In the genomic region with DNA sequence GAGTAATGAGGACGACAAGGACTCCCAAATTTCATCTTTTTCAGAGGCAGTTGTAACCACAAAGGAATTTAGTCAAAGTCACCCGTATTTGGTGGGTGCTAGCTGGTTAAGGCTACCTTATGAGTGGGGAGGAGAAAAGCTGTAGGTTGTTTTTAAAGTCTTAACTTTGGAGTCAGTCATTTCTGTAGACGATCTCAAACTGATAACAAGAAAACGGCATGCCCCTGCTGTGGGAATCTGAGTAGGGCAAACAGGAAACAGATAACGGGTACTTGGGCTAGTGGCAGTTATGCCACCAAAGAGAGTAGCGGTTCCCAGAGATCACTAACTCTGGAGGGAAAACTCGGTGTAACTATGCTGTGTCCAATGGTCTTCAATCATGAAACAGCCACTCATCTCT, we compare ENCODE assay signal across 37 mouse cellular contexts. TPM values are rescaled to one million over a fixed set of nuclear protein-coding genes. Genes with fewer than 3 reads are reported as not detected.
DNase-seq lines count a peak whose midpoint lies in the region; ATAC-seq lines count a peak whose summit lies in the region.
"Had no signal": no experiment of that assay in that cellular context is flagged by ENCODE, and none has a peak within 500 bp of the region (broad histone marks: within the 10 kb centered on the region; RNA-seq: fewer than 3 reads in every experiment).

No protein-coding gene starts in this region.

- no peak for ATAC-seq in liver, embryonic 16.5 days (ENCODE audit: low read depth)
- ATAC-seq in CD4-positive, CD25-positive, alpha-beta regulatory T cell, adult 4 months = peak; percentile 9
- ATAC-seq in hindbrain, embryonic 11.5 days (ENCODE audit: low FRiP score) = no peak
- ATAC-seq: forebrain, embryonic 13.5 days; lung, postnatal 0 days; Patski had no signal

- H3K4me3 ChIP-seq in liver, embryonic 16.5 days (ENCODE audit: low read depth, low read length) = no peak overlapping the region
- no peak overlapping the region for H3K4me3 ChIP-seq in hindbrain, embryonic 11.5 days (ENCODE audit: low read depth, low read length)
- H3K4me3 ChIP-seq: embryonic facial prominence, embryonic 10.5 days; embryonic facial prominence, embryonic 15.5 days; forebrain, embryonic 13.5 days; heart, embryonic 12.5 days; hindbrain, embryonic 15.5 days; kidney, embryonic 15.5 days; neural tube, embryonic 15.5 days had no signal

- no peaks in the 10 kb centered on the region for H3K27me3 ChIP-seq in liver, embryonic 16.5 days (ENCODE audit: control insufficient read depth, insufficient read depth, low read depth, low read length)
- no peaks in the 10 kb centered on the region for H3K27me3 ChIP-seq in hindbrain, embryonic 11.5 days (ENCODE audit: control insufficient read depth, insufficient read depth, low read length)
- H3K27me3 ChIP-seq: embryonic facial prominence, embryonic 15.5 days; forebrain, embryonic 13.5 days; heart, embryonic 12.5 days; hindbrain, embryonic 15.5 days; kidney, embryonic 15.5 days; neural tube, embryonic 15.5 days had no signal

- H3K9me3 ChIP-seq in liver, embryonic 16.5 days (replicated peaks; ENCODE audit: control insufficient read depth, low read length) = no peaks in the 10 kb centered on the region
- no peaks in the 10 kb centered on the region for H3K9me3 ChIP-seq in hindbrain, embryonic 11.5 days (ENCODE audit: control insufficient read depth, low read length)
- H3K9me3 ChIP-seq: embryonic facial prominence, embryonic 10.5 days; embryonic facial prominence, embryonic 15.5 days; forebrain, embryonic 13.5 days; G1E; heart, embryonic 12.5 days; hindbrain, embryonic 15.5 days; kidney, embryonic 15.5 days; neural tube, embryonic 15.5 days had no signal

- H3K36me3 ChIP-seq in liver, embryonic 16.5 days (ENCODE audit: control insufficient read depth, insufficient read depth) = no peaks in the 10 kb centered on the region
- no peaks in the 10 kb centered on the region for H3K36me3 ChIP-seq in hindbrain, embryonic 11.5 days (ENCODE audit: control insufficient read depth, insufficient read depth, low read length)
- H3K36me3 ChIP-seq: embryonic facial prominence, embryonic 10.5 days; embryonic facial prominence, embryonic 15.5 days; G1E; heart, embryonic 12.5 days; hindbrain, embryonic 15.5 days; kidney, embryonic 15.5 days; neural tube, embryonic 15.5 days had no signal

- H3K4me2 ChIP-seq in liver, embryonic 16.5 days (ENCODE audit: low read depth, low read length) = no peak overlapping the region
- no peak overlapping the region for H3K4me2 ChIP-seq in hindbrain, embryonic 11.5 days (replicated peaks; ENCODE audit: low read depth, low read length)
- H3K4me2 ChIP-seq: embryonic facial prominence, embryonic 15.5 days; forebrain, embryonic 13.5 days; heart, embryonic 12.5 days; hindbrain, embryonic 15.5 days; kidney, embryonic 15.5 days; neural tube, embryonic 15.5 days had no signal

- WGBS in liver, embryonic 16.5 days (ENCODE audit: insufficient replicate concordance) = 16% methylated on average over 7 of the region's 7 CpGs
- 89% methylated on average over 7 of the region's 7 CpGs for WGBS in hindbrain, embryonic 11.5 days

- H3K27ac ChIP-seq in liver, embryonic 16.5 days (ENCODE audit: low read length) = peak overlapping the region; percentile 14; the same call in 1 of the 2 replicates
- no peak overlapping the region for H3K27ac ChIP-seq in hindbrain, embryonic 11.5 days (ENCODE audit: low read depth, low read length)
- H3K27ac ChIP-seq: embryonic facial prominence, embryonic 10.5 days; embryonic facial prominence, embryonic 15.5 days; forebrain, embryonic 13.5 days; hindbrain, embryonic 15.5 days; kidney, embryonic 15.5 days; neural tube, embryonic 15.5 days; stomach, postnatal 0 days had no signal

- DNase-seq in liver = no peak
- peak; percentile 94 for DNase-seq in 416B (ENCODE audit: low read depth)
- peak; percentile 86 for DNase-seq in induced T-regulatory cell, adult 2 months (ENCODE audit: low read depth)
- DNase-seq in hindbrain, embryonic 11.5 days (ENCODE audit: low spot score) = no peak
- DNase-seq in adrenal gland, adult 2 months = no peak
- no peak for DNase-seq in urinary bladder, adult 18-20 months (ENCODE audit: low spot score in 2 of 2)
- DNase-seq: adrenal gland, postnatal 36 days; cerebellum, adult 2 months; cerebellum, postnatal 25 days; gastrocnemius, postnatal 10 days; heart, adult 18-20 months; heart, postnatal 10 days; kidney, adult 18-20 months; kidney, postnatal 25 days; left cerebral cortex, postnatal 4 days; lung, adult 18-20 months; lung, postnatal 4 days; midbrain, embryonic 14.5 days; right cerebral cortex, postnatal 25 days had no signal

- H3K9ac ChIP-seq in liver, embryonic 16.5 days (ENCODE audit: low read depth, low read length) = no peak overlapping the region
- no peak overlapping the region for H3K9ac ChIP-seq in hindbrain, embryonic 11.5 days (ENCODE audit: low read depth, low read length)
- H3K9ac ChIP-seq: embryonic facial prominence, embryonic 15.5 days; forebrain, embryonic 13.5 days; heart, embryonic 12.5 days; hindbrain, embryonic 15.5 days; kidney, embryonic 15.5 days; neural tube, embryonic 15.5 days had no signal

- H3K4me1 ChIP-seq in liver, embryonic 16.5 days (ENCODE audit: control insufficient read depth, low read depth, low read length) = no peaks in the 10 kb centered on the region; the same call in 1 of the 2 replicates
- H3K4me1 ChIP-seq in hindbrain, embryonic 11.5 days (replicated peaks; ENCODE audit: control insufficient read depth, insufficient read depth, low read length) = no peaks in the 10 kb centered on the region
- H3K4me1 ChIP-seq: embryonic facial prominence, embryonic 10.5 days; embryonic facial prominence, embryonic 15.5 days; forebrain, embryonic 13.5 days; heart, embryonic 12.5 days; hindbrain, embryonic 15.5 days; kidney, embryonic 15.5 days; neural tube, embryonic 15.5 days had no signal

RNA-seq across cellular contexts. Expression of a gene that starts 12.0 kb away (rescaled TPM):
- polyA plus RNA-seq in liver, embryonic 16.5 days (2015; fragmentation: Nextera tagmentation; extraction: Ambion mirVana) = 11.8 and 13.4 TPM in 2 replicates
- polyA plus RNA-seq in CD4-positive, CD25-positive, alpha-beta regulatory T cell, adult 4 months (2017; shearing (Covaris generic)) = 100 to 1,000 TPM; 554 to 560 TPM
- polyA plus RNA-seq in hindbrain, embryonic 11.5 days (2014; fragmentation: Nextera tagmentation; extraction: Ambion mirVana) = not detected in 2 replicates
- total RNA-seq in adrenal gland, adult 2 months (2021) = 1 to 10 TPM in 1 of 2 experiments, under 1 TPM in 1; 0.63 to 1.1 TPM
- polyA plus RNA-seq in adrenal gland, adult 2 months (2012; rRNA removed) = 0.06 and 0.15 TPM in 2 replicates
- total RNA-seq: layer of hippocampus, adult 18-20 months; layer of hippocampus, postnatal 14 days had no signal
- polyA plus RNA-seq: embryonic facial prominence, embryonic 10.5 days; forebrain, embryonic 13.5 days; G1E; heart, embryonic 12.5 days; Patski had no signal

RNA-seq across cellular contexts. Expression of a gene that starts 25.8 kb away (rescaled TPM):
- polyA plus RNA-seq in liver, embryonic 16.5 days (2015; fragmentation: Nextera tagmentation; extraction: Ambion mirVana) = 0.06 TPM in 1 of 2 replicates, not detected in the other
- under 1 TPM in 1 of 2 experiments, not detected in 1; 0.22 TPM for polyA plus RNA-seq in CD4-positive, CD25-positive, alpha-beta regulatory T cell, adult 4 months (2017; shearing (Covaris generic))
- not detected in 2 replicates for polyA plus RNA-seq in hindbrain, embryonic 11.5 days (2014; fragmentation: Nextera tagmentation; extraction: Ambion mirVana)
- 1 to 10 TPM; 3.7 to 5.1 TPM for total RNA-seq in adrenal gland, adult 2 months (2021)
- polyA plus RNA-seq in adrenal gland, adult 2 months (2012; rRNA removed) = 0.59 and 1.2 TPM in 2 replicates
- total RNA-seq: gastrocnemius, postnatal 10 days; hematopoietic stem cell, adult 5-6 weeks; layer of hippocampus, adult 18-20 months; left cerebral cortex, postnatal 4 days had no signal
- polyA plus RNA-seq: embryonic facial prominence, embryonic 10.5 days; forebrain, embryonic 13.5 days; G1E; hindbrain, embryonic 15.5 days; intestine, embryonic 14.5 days; lung, postnatal 0 days; midbrain, embryonic 14.5 days; neural tube, embryonic 15.5 days; Patski had no signal

RNA-seq across cellular contexts. Expression of a gene that starts 41.3 kb away (rescaled TPM):
- 0.75 and 1.2 TPM in 2 replicates for polyA plus RNA-seq in liver, embryonic 16.5 days (2015; fragmentation: Nextera tagmentation; extraction: Ambion mirVana)
- 1 to 10 TPM; 3.8 to 4.1 TPM for polyA plus RNA-seq in CD4-positive, CD25-positive, alpha-beta regulatory T cell, adult 4 months (2017; shearing (Covaris generic))
- 0.06 TPM in 1 of 2 replicates, not detected in the other for polyA plus RNA-seq in hindbrain, embryonic 11.5 days (2014; fragmentation: Nextera tagmentation; extraction: Ambion mirVana)
- total RNA-seq in adrenal gland, adult 2 months (2021) = 1 to 10 TPM; 1.1 TPM
- polyA plus RNA-seq in adrenal gland, adult 2 months (2012; rRNA removed) = 0.21 and 0.25 TPM in 2 replicates
- total RNA-seq: layer of hippocampus, adult 18-20 months; layer of hippocampus, postnatal 14 days; left cerebral cortex, adult 8-10 months had no signal
- polyA plus RNA-seq: cerebellum, adult 2 months; embryonic facial prominence, embryonic 10.5 days; forebrain, embryonic 13.5 days; G1E; heart, embryonic 12.5 days; hindbrain, embryonic 15.5 days; midbrain, embryonic 14.5 days; neural tube, embryonic 15.5 days had no signal

Comparison
In these comparisons a context has a peak if more than half of its experiments do, and no peak if none do; other contexts are left out.
1. DNase-seq: peak in 416B (single experiment) and induced T-regulatory cell, adult 2 months (single experiment); none in liver (single experiment), hindbrain, embryonic 11.5 days (single experiment), adrenal gland, adult 2 months (single experiment) and urinary bladder, adult 18-20 months (0 of 2).
2. RNA of a gene that starts 12.0 kb away (polyA plus RNA-seq): 554 to 560 TPM in CD4-positive, CD25-positive, alpha-beta regulatory T cell, adult 4 months; 11.8 to 13.4 TPM in liver, embryonic 16.5 days, 0.06 to 0.15 TPM in adrenal gland, adult 2 months and not detected in hindbrain, embryonic 11.5 days; every median in the first group is over 10 times any median in the second.